Mouse (Mus musculus) MEL (cell line): Measurements from ENCODE around the gene Cisd2. TPM values are rescaled to one million over a fixed set of nuclear protein-coding genes. Genes with fewer than 3 reads are reported as not detected.

Experiments
- DNase-seq: peaks from one replicate; pipeline ENCODE4 v3.0.0; 2011; ENCODE audit warnings: low read depth, low spot score
- H3K27ac ChIP-seq: 2 replicates; pipeline ENCODE4 v1.5.1; 2012; ENCODE audit warnings: low read depth, mild to moderate bottlenecking, control low read depth, low read length, moderate library complexity; ENCODE audit not compliant: control insufficient read depth
- H3K27me3 ChIP-seq, 2 experiments: fragments of 150-350 bp in 1 of 2; sonication (generic) in 1 of 2; 2 replicates each; pipeline ENCODE4 v1.6.1; 2012; ENCODE audit warnings: low read length in 2 of 2, mild to moderate bottlenecking in 2 of 2, improper control_type of control experiment in 1 of 2, moderate library complexity in 1 of 2; ENCODE audit not compliant: insufficient read depth in 2 of 2, control insufficient read depth in 1 of 2
- H3K36me3 ChIP-seq, 2 experiments: 2 replicates each; pipeline ENCODE4 v1.6.1; 2012 to 2014; ENCODE audit warnings: low read length in 2 of 2, improper control_type of control experiment in 1 of 2, inconsistent platforms in 1 of 2, mild to moderate bottlenecking in 1 of 2; ENCODE audit not compliant: insufficient read depth in 2 of 2, control insufficient read depth in 1 of 2
- H3K4me1 ChIP-seq, 2 experiments: fragments of 150-350 bp in 1 of 2; sonication (generic) in 1 of 2; 2 replicates each; pipeline ENCODE4 v1.6.1; 2012; ENCODE audit warnings: low read length in 2 of 2, improper control_type of control experiment in 1 of 2, mild to moderate bottlenecking in 1 of 2; ENCODE audit not compliant: insufficient read depth in 2 of 2, control insufficient read depth in 1 of 2
- H3K4me3 ChIP-seq, 2 experiments: fragments of 150-350 bp in 1 of 2; sonication (generic) in 1 of 2; 2 replicates each; pipeline ENCODE4 v1.5.1; 2012; ENCODE audit warnings: low read depth in 2 of 2, low read length in 2 of 2, mild to moderate bottlenecking in 2 of 2, moderate library complexity in 2 of 2, control low read depth in 1 of 2, improper control_type of control experiment in 1 of 2; ENCODE audit not compliant: control insufficient read depth in 1 of 2, insufficient read depth in 1 of 2
- H3K79me2 ChIP-seq: 2 replicates; pipeline ENCODE4 v1.6.1; 2012; ENCODE audit warnings: mild to moderate bottlenecking, low read length, moderate library complexity; ENCODE audit not compliant: control insufficient read depth, poor library complexity, insufficient read depth
- H3K9ac ChIP-seq: 2 replicates; pipeline ENCODE4 v1.6.1; 2012; ENCODE audit warnings: low read depth, mild to moderate bottlenecking, control low read depth, low read length, moderate library complexity; ENCODE audit not compliant: control insufficient read depth, poor library complexity, severe bottlenecking
- H3K9me3 ChIP-seq: fragments of 150-350 bp; sonication (generic); replicated peaks from 2 replicates; pipeline ENCODE4 v1.6.1; 2012; ENCODE audit warnings: mild to moderate bottlenecking, low read length, improper control_type of control experiment, moderate library complexity; ENCODE audit not compliant: insufficient read depth
- BHLHE40 ChIP-seq: IDR thresholded peaks from 2 replicates; pipeline ENCODE4 v1.6.1; 2012; ENCODE audit warnings: low read depth, mild to moderate bottlenecking, inconsistent platforms, low read length, improper control_type of control experiment, borderline replicate concordance
- CHD1 ChIP-seq: IDR thresholded peaks from 2 replicates; pipeline ENCODE4 v1.6.1; 2012; ENCODE audit warnings: low read depth, mild to moderate bottlenecking, inconsistent platforms, low read length, improper control_type of control experiment
- CTCF ChIP-seq, 3 experiments: IDR thresholded peaks in 2 of 3; conservative IDR thresholded peaks in 1 of 3; 2 replicates each; pipeline ENCODE4 v1.5.1; 2011 to 2012; ENCODE audit warnings: low read length in 3 of 3, low read depth in 2 of 3, mild to moderate bottlenecking in 2 of 3, improper control_type of control experiment in 1 of 3, inconsistent platforms in 1 of 3, mixed read lengths in 1 of 3, moderate library complexity in 1 of 3; ENCODE audit not compliant: control insufficient read depth in 1 of 3, insufficient read depth in 1 of 3, poor library complexity in 1 of 3, severe bottlenecking in 1 of 3
- E2F4 ChIP-seq: IDR thresholded peaks from 2 replicates; pipeline ENCODE4 v1.6.1; 2011; ENCODE audit warnings: low read depth, low read length, improper control_type of control experiment, borderline replicate concordance
- HCFC1 ChIP-seq: IDR thresholded peaks from 2 replicates; pipeline ENCODE4 v1.6.1; 2012; ENCODE audit warnings: low read depth, mild to moderate bottlenecking, inconsistent platforms, low read length, improper control_type of control experiment, moderate library complexity
- MAZ ChIP-seq: IDR thresholded peaks from 2 replicates; pipeline ENCODE4 v1.6.1; 2012; ENCODE audit warnings: low read depth, mild to moderate bottlenecking, inconsistent platforms, low read length, improper control_type of control experiment
- MEF2A ChIP-seq: IDR thresholded peaks from 2 replicates; pipeline ENCODE4 v1.6.1; 2014; ENCODE audit warnings: low read depth, mild to moderate bottlenecking, inconsistent platforms, low read length, improper control_type of control experiment; ENCODE audit not compliant: poor library complexity, insufficient replicate concordance, severe bottlenecking; ENCODE audit errors: extremely low read depth
- MXI1 ChIP-seq: IDR thresholded peaks from 2 replicates; pipeline ENCODE4 v1.6.1; 2011; ENCODE audit warnings: mild to moderate bottlenecking, low read depth, low read length, improper control_type of control experiment
- MYB ChIP-seq: IDR thresholded peaks from 2 replicates; pipeline ENCODE4 v1.6.1; 2011; ENCODE audit warnings: mild to moderate bottlenecking, low read depth, low read length, improper control_type of control experiment
- NELFE ChIP-seq: IDR thresholded peaks from 2 replicates; pipeline ENCODE4 v1.6.1; 2011; ENCODE audit warnings: low read depth, low read length, improper control_type of control experiment
- NRF1 ChIP-seq: IDR thresholded peaks from 2 replicates; pipeline ENCODE4 v1.6.1; 2014; ENCODE audit warnings: low read depth, mild to moderate bottlenecking, inconsistent platforms, low read length, improper control_type of control experiment, moderate library complexity; ENCODE audit not compliant: poor library complexity, insufficient read depth, severe bottlenecking
- POLR2A ChIP-seq, 2 experiments: IDR thresholded peaks; 2 replicates each; pipeline ENCODE4 v1.6.1; 2011 to 2012; ENCODE audit warnings: low read length in 2 of 2, mild to moderate bottlenecking in 2 of 2, control low read depth in 1 of 2, improper control_type of control experiment in 1 of 2, low read depth in 1 of 2, moderate library complexity in 1 of 2; ENCODE audit not compliant: control insufficient read depth in 1 of 2, insufficient read depth in 1 of 2, poor library complexity in 1 of 2
- RCOR1 ChIP-seq: IDR thresholded peaks from 2 replicates; pipeline ENCODE4 v1.6.1; 2012; ENCODE audit warnings: low read depth, mild to moderate bottlenecking, inconsistent platforms, low read length, improper control_type of control experiment
- SIN3A ChIP-seq: IDR thresholded peaks from 2 replicates; pipeline ENCODE4 v1.6.1; 2012; ENCODE audit warnings: low read length, improper control_type of control experiment, inconsistent platforms
- TBP ChIP-seq: IDR thresholded peaks from 2 replicates; pipeline ENCODE4 v1.8.0; 2011; ENCODE audit warnings: low read depth, low read length, improper control_type of control experiment
- UBTF ChIP-seq: IDR thresholded peaks from 2 replicates; pipeline ENCODE4 v1.6.1; 2012; ENCODE audit warnings: low read depth, mild to moderate bottlenecking, inconsistent platforms, low read length, improper control_type of control experiment, moderate library complexity, borderline replicate concordance; ENCODE audit not compliant: insufficient read depth
- USF1 ChIP-seq: IDR thresholded peaks from 2 replicates; pipeline ENCODE4 v1.6.1; 2014; ENCODE audit warnings: low read depth, mild to moderate bottlenecking, inconsistent platforms, low read length, improper control_type of control experiment, moderate library complexity
- USF2 ChIP-seq, 2 experiments: IDR thresholded peaks; 2 replicates each; pipeline ENCODE4 v1.6.1; 2011 to 2012; ENCODE audit warnings: improper control_type of control experiment in 2 of 2, low read length in 2 of 2, borderline replicate concordance in 1 of 2, inconsistent platforms in 1 of 2, low read depth in 1 of 2, mild to moderate bottlenecking in 1 of 2; ENCODE audit not compliant: insufficient read depth in 1 of 2
- ZC3H11A ChIP-seq: IDR thresholded peaks from 2 replicates; pipeline ENCODE4 v1.6.1; 2012; ENCODE audit warnings: low read depth, mild to moderate bottlenecking, inconsistent platforms, low read length, improper control_type of control experiment
- ZMIZ1 ChIP-seq: IDR thresholded peaks from 2 replicates; pipeline ENCODE4 v1.6.1; 2012; ENCODE audit warnings: low read depth, mild to moderate bottlenecking, inconsistent platforms, low read length, improper control_type of control experiment, moderate library complexity
- ZNF384 ChIP-seq: IDR thresholded peaks from 2 replicates; pipeline ENCODE4 v1.6.1; 2012; ENCODE audit warnings: low read depth, mild to moderate bottlenecking, inconsistent platforms, low read length, improper control_type of control experiment
- polyA plus RNA-seq, 2 experiments: library from polyadenylated mRNA; stranded (reverse) in 1 of 2; unstranded in 1 of 2; fragments of >175 nt in 1 of 2; fragments of >200 nt in 1 of 2; gene quantifications; 2 replicates each; pipeline versions ENCODE4 v1.2.1 to v1.2.4; 2012; ENCODE audit warnings: low replicate concordance in 2 of 2, low read depth in 1 of 2; ENCODE audit not compliant: insufficient read length in 2 of 2, insufficient read depth in 1 of 2, missing spikeins in 1 of 2
- total RNA-seq: library from RNA; depleted of rRNA; stranded (reverse); fragments of 300-350 nt; gene quantifications from 2 replicates; pipeline ENCODE4 v1.2.3, GENCODE M21; 2012

Cisd2 gene
- total and polyA plus RNA-seq, 3 experiments, result 23.9 to 26.9 TPM; not detected in 1

- 0 out of 2 replicates have a peak, but pooled peaks have one; percentile 15 for TF ChIP-seq HCFC1
- no peak for TF ChIP-seq MYB
These were observed 3.0 kb downstream of the Cisd2 start (continued) for GRCm38 (mm10) chr3:135420542-135421309.

- Histone ChIP-seq H3K4me3 (no peak overlapping the region), H3K27me3 (no peaks in the 10 kb centered on the region), H3K27ac (no peak overlapping the region), H3K9me3 (no peaks in the 10 kb centered on the region), H3K9ac (no peak overlapping the region), H3K36me3 (peaks cover 0 to 23% of the 10 kb centered on the region in 2 experiments), H3K4me1 (peaks cover 11 to 18% of the 10 kb centered on the region in 2 experiments), H3K79me2 (peaks cover 38% of the 10 kb centered on the region)
- DNase-seq, result no peak
- TF ChIP-seq UBTF (no peak), ZC3H11A (no peak), MEF2A (no peak), BHLHE40 (no peak), HCFC1 (no peak), POLR2A (IDR thresholded peaks at IDR 0.05; ENCODE audit: control insufficient read depth in 1 of 2, insufficient read depth in 1 of 2, low read depth in 1 of 2, low read length in 2 of 2, poor library complexity in 1 of 2) (no peak), NELFE (no peak), MXI1 (no peak), MAZ (no peak), USF1 (no peak), SIN3A (no peak), CHD1 (no peak), NRF1 (no peak), TBP (no peak), USF2 (IDR thresholded peaks at IDR 0.05; ENCODE audit: borderline replicate concordance in 1 of 2, insufficient read depth in 1 of 2, low read depth in 1 of 2, low read length in 2 of 2) (no peak), ZMIZ1 (no peak), CTCF (IDR thresholded peaks at IDR 0.05 in 2 of 3, conservative IDR thresholded peaks at IDR 0.05 in 1 of 3; ENCODE audit: control insufficient read depth in 1 of 3, insufficient read depth in 1 of 3, low read depth in 2 of 3, low read length in 3 of 3, poor library complexity in 1 of 3, severe bottlenecking in 1 of 3) (no peak), ZNF384 (no peak), E2F4 (no peak), RCOR1 (no peak)
These were observed 5.9 kb downstream of the Cisd2 start for GRCm38 (mm10) chr3:135417799-135418198.
